Mouse (Mus musculus): ENCODE measurements around the gene Mageb1. TPM values are rescaled to one million over a fixed set of nuclear protein-coding genes. Genes with fewer than 3 reads are reported as not detected.
"Not testable (repeated sequence)": the region's sequence is repeated elsewhere in the genome, so short reads cannot be mapped to it uniquely, and the experiment has no call there.

Mageb1 gene
- not detected for total RNA-seq (2021)
- long read RNA-seq, experiment 1: 0 reads
- long read RNA-seq, experiment 2: 0 reads

- DNase-seq; intact Hi-C loops (cut with DNase I): not testable (repeated sequence)
Measured at GRCm38 (mm10) chrX:92016233-92016632, at the start of gene Mageb1. Gene Mageb1, minus strand, starts transcription at chrX:92016333.

Other genes with a start within 250 kb of the Mageb1 start
- gene Mageb5, start 233.3 kb downstream of the Mageb1 start, total RNA-seq (2021): not detected

All from gastrocnemius, postnatal 36 days (tissue).